Mouse (Mus musculus) olfactory bulb, adult 2 months (tissue): ENCODE measurements at regions not wholly inside any gene's neighbourhood (a gene's known extent, or its start where the extent isn't known, plus 50 kb on each side); places are given as distances from the start of the nearest gene placed in this dataset.

ENCODE experiments used
- CTCF ChIP-seq: fragments of 200-500 bp; IDR thresholded peaks from 2 replicates; pipeline ENCODE4 v1.5.1; 2012; ENCODE audit warnings: low read depth, mild to moderate bottlenecking, low read length, moderate library complexity; ENCODE audit not compliant: insufficient read depth
- POLR2A ChIP-seq: fragments of 200-500 bp; IDR thresholded peaks from 2 replicates; pipeline ENCODE4 v1.6.1; 2012; ENCODE audit warnings: mild to moderate bottlenecking, low read depth, low read length, moderate library complexity; ENCODE audit not compliant: insufficient read depth

- no peak for TF ChIP-seq CTCF
- TF ChIP-seq POLR2A: no peak
Observed at GRCm38 (mm10) chr6:53211420-53211819, 75.7 kb upstream of the Creb5 start.
